Mouse (Mus musculus) stomach, postnatal 0 days (tissue): Measurements from ENCODE around the gene Shld1. TPM values are rescaled to one million over a fixed set of nuclear protein-coding genes. Genes with fewer than 3 reads are reported as not detected.

ENCODE experiments used
- ATAC-seq: fragments of 200-750 bp; cut with Nextera tagmentation; 2 replicates; pipeline ENCODE4 v1.8.0; 2017; ENCODE audit not compliant: low FRiP score, low TSS enrichment
- DNase-seq: peaks from one replicate; pipeline ENCODE4 v3.0.0-alpha.2; 2016; ENCODE audit warnings: low spot score
- H3K27ac ChIP-seq: fragments of 300-500 bp; sonication (generic); replicated peaks from 2 replicates; pipeline ENCODE4 v1.5.1; 2014; ENCODE audit warnings: mild to moderate bottlenecking, control low read depth
- H3K27me3 ChIP-seq: fragments of 300-500 bp; sonication (generic); 2 replicates; pipeline ENCODE4 v1.6.1; 2014; ENCODE audit warnings: low read length; ENCODE audit not compliant: control insufficient read depth, insufficient read depth
- H3K36me3 ChIP-seq: fragments of 300-500 bp; sonication (generic); 2 replicates; pipeline ENCODE4 v1.6.1; 2014; ENCODE audit warnings: low read length, mixed read lengths; ENCODE audit not compliant: control insufficient read depth, insufficient read depth
- H3K4me1 ChIP-seq: fragments of 300-500 bp; sonication (generic); replicated peaks from 2 replicates; pipeline ENCODE4 v1.6.1; 2014; ENCODE audit warnings: antibody characterized with exemption; ENCODE audit not compliant: control insufficient read depth, insufficient read depth
- H3K4me2 ChIP-seq: fragments of 300-500 bp; sonication (generic); replicated peaks from 2 replicates; pipeline ENCODE4 v1.6.1; 2014; ENCODE audit warnings: low read depth, mild to moderate bottlenecking, control low read depth, moderate library complexity
- H3K4me3 ChIP-seq: fragments of 300-500 bp; sonication (generic); 2 replicates; pipeline ENCODE4 v1.5.1; 2014; ENCODE audit warnings: low read depth, low read length, control low read depth
- H3K9ac ChIP-seq: fragments of 300-500 bp; sonication (generic); 2 replicates; pipeline ENCODE4 v1.6.1; 2014; ENCODE audit warnings: mild to moderate bottlenecking, low read length, control low read depth, mixed read lengths
- H3K9me3 ChIP-seq: fragments of 300-500 bp; sonication (generic); 2 replicates; pipeline ENCODE4 v1.6.1; 2016; ENCODE audit warnings: low read length; ENCODE audit not compliant: control insufficient read depth
- CTCF ChIP-seq: IDR thresholded peaks from 2 replicates; pipeline ENCODE4 v1.5.1; 2016; ENCODE audit warnings: antibody characterized with exemption, low read depth, mild to moderate bottlenecking, moderate library complexity
- EP300 ChIP-seq: optimal IDR thresholded peaks from 2 replicates; pipeline ENCODE3; 2016; ENCODE audit warnings: antibody characterized with exemption
- WGBS: fragments of 180-500 bp; shearing (Covaris S2); extraction: QIAGEN DNeasy Blood & Tissue Kit; methylation state at CpG from one replicate; pipeline ENCODE4 v1.1.7; 2014; 5-methylcytosine and 5-hydroxymethylcytosine counted together
- polyA plus RNA-seq: library from polyadenylated mRNA; unstranded; fragments of >200 nt; fragmentation: Nextera tagmentation; extraction: Ambion mirVana; gene quantifications from 2 replicates; pipeline ENCODE4 v1.2.1, GENCODE M21; 2015

Gene Shld1
- polyA plus RNA-seq, 1 experiment from 2014 or later: 9.8 TPM

DNA sequence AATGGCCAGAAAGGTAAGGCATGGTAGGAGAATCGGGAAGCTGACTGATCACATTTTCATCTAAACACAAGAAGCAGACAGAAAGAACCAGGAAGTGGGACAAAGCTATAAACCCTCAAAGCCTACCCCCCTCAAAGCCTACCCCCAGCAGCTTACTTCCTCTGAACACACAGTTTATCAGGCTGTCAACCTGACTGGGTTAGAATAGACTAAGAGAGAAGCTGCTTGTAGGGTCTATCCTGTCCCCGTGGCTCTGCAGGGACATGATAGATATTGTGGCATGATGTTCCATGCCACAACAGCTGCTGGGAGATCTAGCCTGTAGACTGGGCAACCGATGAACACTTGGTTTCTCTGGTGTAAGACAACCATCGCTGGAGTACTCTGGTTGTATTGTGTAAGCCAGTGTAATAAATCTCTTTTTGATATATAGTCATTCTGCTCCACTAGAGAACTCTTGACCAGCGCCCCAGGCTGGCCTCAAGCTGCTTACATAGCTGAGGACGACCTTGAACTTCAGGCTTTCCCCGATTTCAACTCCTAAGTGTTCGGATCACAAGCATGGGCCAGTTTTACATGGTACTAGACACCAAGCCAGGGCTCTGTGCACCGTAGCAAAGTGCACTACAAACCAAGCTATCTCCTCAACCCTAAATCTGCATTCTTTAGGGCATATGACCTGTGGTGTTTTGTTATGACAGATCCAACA lies 28.2 kb upstream of the Shld1 start:
- 77% methylated on average over 9 of the region's 9 CpGs for WGBS
- no peak for TF ChIP-seq CTCF
- no peak for TF ChIP-seq EP300
- H3K4me2 ChIP-seq: no peak overlapping the region
- H3K4me1 ChIP-seq: no peaks in the 10 kb centered on the region
- no peak overlapping the region for H3K27ac ChIP-seq
- H3K36me3 ChIP-seq: no peaks in the 10 kb centered on the region
- H3K27me3 ChIP-seq: no peaks in the 10 kb centered on the region
- H3K4me3 ChIP-seq: no peak overlapping the region
- no peak for DNase-seq
- ATAC-seq: no peak
- no peak overlapping the region for H3K9ac ChIP-seq
- no peaks in the 10 kb centered on the region for H3K9me3 ChIP-seq

DNA sequence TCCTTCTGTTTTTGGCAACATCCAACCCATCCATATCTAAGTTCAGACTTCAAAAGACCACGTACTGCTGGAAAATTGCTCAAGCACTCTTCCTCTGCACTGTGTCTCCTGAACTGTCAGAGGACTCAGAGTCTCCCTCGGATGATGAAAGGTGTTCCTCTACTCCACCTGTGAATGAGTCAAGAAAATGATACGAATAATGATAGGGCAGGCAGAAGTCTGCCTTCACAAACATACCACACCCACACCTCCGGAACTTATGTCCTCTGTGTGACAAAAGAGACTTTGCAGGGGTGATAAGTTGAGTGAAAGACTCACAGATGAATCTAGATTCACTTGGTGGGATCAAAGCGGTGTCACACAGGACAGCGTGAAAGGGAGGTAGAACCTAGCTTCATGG lies 17.6 kb upstream of the Shld1 start:
- DNase-seq (no peak), ATAC-seq (no peak)
- Histone ChIP-seq H3K36me3 (no peaks in the 10 kb centered on the region), H3K4me3 (no peak overlapping the region), H3K27ac (no peak overlapping the region), H3K9ac (no peak overlapping the region), H3K9me3 (no peaks in the 10 kb centered on the region), H3K4me2 (no peak overlapping the region), H3K4me1 (no peaks in the 10 kb centered on the region), H3K27me3 (no peaks in the 10 kb centered on the region)
- TF ChIP-seq CTCF (no peak), EP300 (no peak)
- 53% methylated on average over 6 of the region's 6 CpGs for WGBS

- H3K4me2 ChIP-seq: no peak overlapping the region
- no peaks in the 10 kb centered on the region for H3K4me1 ChIP-seq
- TF ChIP-seq EP300: no peak
- TF ChIP-seq CTCF: no peak
- 74% methylated on average over 4 of the region's 4 CpGs for WGBS
- H3K4me3 ChIP-seq: no peak overlapping the region
- H3K36me3 ChIP-seq: no peaks in the 10 kb centered on the region
- no peaks in the 10 kb centered on the region for H3K9me3 ChIP-seq
- H3K27ac ChIP-seq: no peak overlapping the region
- DNase-seq (no peak), ATAC-seq (no peak)
- H3K9ac ChIP-seq: no peak overlapping the region
- H3K27me3 ChIP-seq: no peaks in the 10 kb centered on the region
Measured at GRCm38 (mm10) chr2:132670290-132670689, 16.4 kb upstream of the Shld1 start.

- Histone ChIP-seq H3K4me3 (no peak overlapping the region), H3K9me3 (no peaks in the 10 kb centered on the region), H3K4me2 (no peak overlapping the region), H3K36me3 (no peaks in the 10 kb centered on the region), H3K27me3 (no peaks in the 10 kb centered on the region), H3K27ac (no peak overlapping the region), H3K4me1 (no peaks in the 10 kb centered on the region), H3K9ac (no peak overlapping the region)
- no peak for ATAC-seq
- TF ChIP-seq CTCF: no peak
- TF ChIP-seq EP300: no peak
- 89% methylated on average over 3 of the region's 3 CpGs for WGBS
- DNase-seq: no peak
Measured at GRCm38 (mm10) chr2:132672121-132672520, 14.6 kb upstream of the Shld1 start.

DNA sequence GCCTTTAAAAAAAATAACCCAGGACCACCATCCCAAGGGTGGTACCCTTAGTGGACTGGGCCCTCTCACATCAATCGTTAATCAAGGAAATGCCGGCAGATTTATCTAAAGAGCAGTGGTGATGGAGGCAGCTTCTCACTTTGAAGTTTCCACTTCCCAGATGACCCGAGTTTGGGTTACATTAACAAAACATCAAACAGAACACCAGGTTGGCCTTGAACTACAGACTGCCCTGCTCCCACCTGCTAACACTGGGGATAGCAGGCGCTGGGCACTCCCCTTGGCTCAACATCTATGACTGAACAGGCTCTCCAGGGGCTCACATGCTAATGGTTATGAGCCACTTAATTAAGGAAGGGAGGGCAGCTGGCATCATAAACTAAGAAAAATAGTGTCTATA lies 10.6 kb upstream of the Shld1 start:
- no peaks in the 10 kb centered on the region for H3K4me1 ChIP-seq
- ATAC-seq: no peak
- H3K36me3 ChIP-seq: no peaks in the 10 kb centered on the region
- 63% methylated on average over 4 of the region's 4 CpGs for WGBS
- no peaks in the 10 kb centered on the region for H3K27me3 ChIP-seq
- DNase-seq: no peak
- no peak overlapping the region for H3K4me3 ChIP-seq
- H3K9me3 ChIP-seq: no peaks in the 10 kb centered on the region
- H3K27ac ChIP-seq: no peak overlapping the region
- no peak for TF ChIP-seq CTCF
- no peak for TF ChIP-seq EP300
- no peak overlapping the region for H3K4me2 ChIP-seq
- no peak overlapping the region for H3K9ac ChIP-seq

DNA sequence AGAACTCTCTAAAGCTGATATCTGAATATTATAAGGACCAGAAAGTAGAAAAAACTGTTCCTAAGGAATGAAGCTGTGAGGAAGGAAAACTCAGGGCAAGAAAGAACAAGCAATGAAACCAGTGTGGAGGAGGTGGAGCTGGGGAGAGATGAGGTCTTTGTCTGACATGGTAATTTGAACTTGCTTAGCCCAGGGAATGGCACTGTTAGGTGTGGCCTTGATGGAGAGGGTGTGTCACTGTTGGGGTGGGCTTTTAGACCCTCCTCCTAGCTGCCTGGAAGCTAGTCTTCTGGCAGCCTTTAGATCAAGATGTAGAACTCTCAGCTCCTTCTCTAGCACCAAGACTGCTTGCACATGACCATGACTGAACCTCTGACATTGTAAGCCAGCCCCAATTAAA lies 1.7 kb upstream of the Shld1 start:
- Histone ChIP-seq H3K4me1 (no peaks in the 10 kb centered on the region; the same call in 1 of the 2 replicates), H3K27ac (no peak overlapping the region), H3K9ac (no peak overlapping the region), H3K27me3 (no peaks in the 10 kb centered on the region), H3K4me2 (no peak overlapping the region), H3K36me3 (no peaks in the 10 kb centered on the region), H3K9me3 (no peaks in the 10 kb centered on the region), H3K4me3 (no peak overlapping the region)
- DNase-seq (no peak), ATAC-seq (no peak)
- TF ChIP-seq CTCF (no peak), EP300 (no peak)
